Mouse (Mus musculus) neural tube, embryonic 11.5 days (tissue): ENCODE measurements around the gene Hhatl. TPM values are rescaled to one million over a fixed set of nuclear protein-coding genes. Genes with fewer than 3 reads are reported as not detected.

Experiments used
- polyA plus RNA-seq: library from polyadenylated mRNA; unstranded; fragments of >200 nt; fragmentation: Nextera tagmentation; extraction: Ambion mirVana; gene quantifications from 2 replicates; pipeline ENCODE4 v1.2.1, GENCODE M21; 2014

Gene Hhatl
- polyA plus RNA-seq, 1 experiment from 2014 or later, result 0.13 TPM

Other genes starting within 250 kb of the Hhatl start
- gene Lyzl4, start 150.4 kb downstream of the Hhatl start, polyA plus RNA-seq, result not detected in 2 replicates
- 0.45 and 0.57 TPM in 2 replicates for gene Vipr1, start 149.8 kb downstream of the Hhatl start, polyA plus RNA-seq
- gene Sec22c, start 87.0 kb downstream of the Hhatl start, polyA plus RNA-seq, result 14.2 and 17.4 TPM in 2 replicates
- 134 and 135 TPM in 2 replicates for gene Ss18l2, start 82.2 kb downstream of the Hhatl start, polyA plus RNA-seq
- 56.9 and 61.7 TPM in 2 replicates for gene Nktr, start 73.3 kb downstream of the Hhatl start, polyA plus RNA-seq
- gene Zfp651, start 33.2 kb downstream of the Hhatl start, polyA plus RNA-seq, result 6.7 and 7.0 TPM in 2 replicates
- 3.6 and 4.6 TPM in 2 replicates for gene Klhl40, start 14.9 kb downstream of the Hhatl start, polyA plus RNA-seq
- gene Ccdc13, start 47.0 kb upstream of the Hhatl start, polyA plus RNA-seq, result 2.4 and 3.6 TPM in 2 replicates
- gene Higd1a, start 65.9 kb upstream of the Hhatl start, polyA plus RNA-seq, result 151 and 156 TPM in 2 replicates
- 0.58 and 1.1 TPM in 2 replicates for gene Ackr2, start 105.8 kb upstream of the Hhatl start, polyA plus RNA-seq
- not detected in 2 replicates for gene Cyp8b1, start 123.8 kb upstream of the Hhatl start, polyA plus RNA-seq
- 0.66 and 0.81 TPM in 2 replicates for gene Fam198a, start 158.5 kb upstream of the Hhatl start, polyA plus RNA-seq
- 12.2 and 13.3 TPM in 2 replicates for gene Pomgnt2, start 204.6 kb upstream of the Hhatl start, polyA plus RNA-seq